Mouse (Mus musculus) midbrain, embryonic 14.5 days (tissue): ENCODE data around the gene Sprr2a1. TPM values are rescaled to one million over a fixed set of nuclear protein-coding genes. Genes with fewer than 3 reads are reported as not detected.
A peak's percentile ranks its signal among the peaks of the same experiment; 100 is the strongest.
"Not testable (repeated sequence)": the region's sequence is repeated elsewhere in the genome, so short reads cannot be mapped to it uniquely, and the experiment has no call there.

Source experiments
- ATAC-seq: fragments of 200-750 bp; cut with Nextera tagmentation; 2 replicates; pipeline ENCODE4 v1.8.0; 2017; ENCODE audit warnings: moderate number of reproducible peaks, moderate library complexity; ENCODE audit not compliant: low FRiP score, low TSS enrichment
- DNase-seq: peaks from one replicate; pipeline ENCODE4 v3.0.0-alpha.2; 2015
- H3K27ac ChIP-seq: fragments of 300-500 bp; sonication (generic); replicated peaks from 2 replicates; pipeline ENCODE4 v1.5.1; 2014; ENCODE audit warnings: mild to moderate bottlenecking, low read depth, low read length, moderate library complexity
- H3K27me3 ChIP-seq: fragments of 300-500 bp; sonication (generic); 2 replicates; pipeline ENCODE4 v1.6.1; 2014; ENCODE audit warnings: low read length, control low read depth, mixed read lengths; ENCODE audit not compliant: control insufficient read depth, insufficient read depth
- H3K36me3 ChIP-seq: fragments of 300-500 bp; sonication (generic); 2 replicates; pipeline ENCODE4 v1.6.1; 2014; ENCODE audit warnings: low read length, control low read depth; ENCODE audit not compliant: control insufficient read depth, insufficient read depth
- H3K4me1 ChIP-seq: fragments of 300-500 bp; sonication (generic); 2 replicates; pipeline ENCODE4 v1.6.1; 2014; ENCODE audit warnings: mild to moderate bottlenecking, antibody characterized with exemption, low read length, control low read depth; ENCODE audit not compliant: control insufficient read depth, insufficient read depth
- H3K4me2 ChIP-seq: fragments of 300-500 bp; sonication (generic); 2 replicates; pipeline ENCODE4 v1.6.1; 2014; ENCODE audit warnings: mild to moderate bottlenecking, low read length, moderate library complexity
- H3K4me3 ChIP-seq: fragments of 300-500 bp; sonication (generic); replicated peaks from 2 replicates; pipeline ENCODE4 v1.5.1; 2014; ENCODE audit warnings: low read depth, low read length
- H3K9ac ChIP-seq: fragments of 300-500 bp; sonication (generic); replicated peaks from 2 replicates; pipeline ENCODE4 v1.6.1; 2014; ENCODE audit warnings: mild to moderate bottlenecking, low read length, moderate library complexity
- H3K9me3 ChIP-seq: fragments of 300-500 bp; sonication (generic); 2 replicates; pipeline ENCODE4 v1.6.1; 2016; ENCODE audit warnings: low read length, control low read depth, mixed read lengths; ENCODE audit not compliant: control insufficient read depth
- WGBS: fragments of 180-500 bp; shearing (Covaris S2); extraction: QIAGEN DNeasy Blood & Tissue Kit; methylation state at CpG from one replicate; pipeline ENCODE4 v1.1.7; 2014; 5-methylcytosine and 5-hydroxymethylcytosine counted together
- polyA plus RNA-seq: library from polyadenylated mRNA; unstranded; fragments of >200 nt; fragmentation: Nextera tagmentation; extraction: Ambion mirVana; gene quantifications from 2 replicates; pipeline ENCODE4 v1.2.1, GENCODE M21; 2014

The Sprr2a1 gene
- polyA plus RNA-seq, 1 experiment from 2014 or later = not detected

GRCm38 (mm10) chr3:92258526-92258925, 42.9 kb downstream of the Sprr2a1 start:
- not testable (repeated sequence) for H3K9ac ChIP-seq, H3K36me3 ChIP-seq, H3K4me2 ChIP-seq, DNase-seq, H3K4me1 ChIP-seq, H3K27ac ChIP-seq, H3K9me3 ChIP-seq, H3K4me3 ChIP-seq, H3K27me3 ChIP-seq
- 0 out of 2 replicates have a peak, but pooled peaks have one; percentile 53 for ATAC-seq

DNA sequence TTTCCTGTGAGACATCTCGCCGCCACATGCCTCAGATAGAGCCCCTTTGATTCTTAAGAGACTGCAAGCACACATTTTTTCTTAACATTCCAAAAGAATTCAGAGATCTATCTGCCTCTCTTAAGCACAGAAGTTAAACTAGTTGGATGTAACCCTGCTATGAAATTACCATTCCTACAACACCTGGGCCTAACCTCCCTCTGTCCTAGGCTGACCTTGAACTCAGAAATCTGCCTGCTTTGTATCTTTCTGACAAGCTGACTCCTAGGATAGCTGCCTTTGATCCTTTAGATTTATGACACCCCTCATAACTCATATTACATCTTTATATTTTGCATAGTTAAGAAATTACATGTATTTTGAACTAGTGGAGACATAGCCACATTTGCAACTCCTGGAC, 47.9 kb downstream of the Sprr2a1 start:
- not testable (repeated sequence) for H3K4me1 ChIP-seq, DNase-seq, H3K9me3 ChIP-seq, H3K4me2 ChIP-seq, H3K4me3 ChIP-seq, H3K27ac ChIP-seq, H3K9ac ChIP-seq, H3K36me3 ChIP-seq, H3K27me3 ChIP-seq
- no CpG with 5 or more reads among the region's 2 CpGs for WGBS
- ATAC-seq = peak; percentile 21; the same call in 1 of the 2 replicates

Other genes starting within 250 kb of the Sprr2a1 start
- gene Pglyrp3, start 201.2 kb upstream of the Sprr2a1 start, polyA plus RNA-seq = not detected in 2 replicates
- gene Lor, start 132.7 kb upstream of the Sprr2a1 start, polyA plus RNA-seq = 3.4 and 4.8 TPM in 2 replicates
- gene Prr9, start 91.9 kb upstream of the Sprr2a1 start, polyA plus RNA-seq = not detected in 2 replicates
- gene Lelp1, start 73.1 kb upstream of the Sprr2a1 start, polyA plus RNA-seq = not detected in 2 replicates
- gene Sprr2a2, start 121 bp downstream of the Sprr2a1 start, polyA plus RNA-seq = not detected in 2 replicates
- not detected in 2 replicates for gene Sprr2a3, start 69.6 kb downstream of the Sprr2a1 start, polyA plus RNA-seq
- gene Sprr2b, start 100.8 kb downstream of the Sprr2a1 start, polyA plus RNA-seq = not detected in 2 replicates
- not detected in 2 replicates for gene Sprr2d, start 123.3 kb downstream of the Sprr2a1 start, polyA plus RNA-seq
- gene Sprr2e, start 136.3 kb downstream of the Sprr2a1 start, polyA plus RNA-seq = not detected in 2 replicates
- not detected in 2 replicates for gene Sprr2f, start 149.4 kb downstream of the Sprr2a1 start, polyA plus RNA-seq
- not detected in 2 replicates for gene Sprr2h, start 169.9 kb downstream of the Sprr2a1 start, polyA plus RNA-seq
- gene Sprr2i, start 192.2 kb downstream of the Sprr2a1 start, polyA plus RNA-seq = not detected in 2 replicates
- not detected in 2 replicates for gene Sprr2j-ps, start 202.3 kb downstream of the Sprr2a1 start, polyA plus RNA-seq
- gene Gm9774, start 213.6 kb downstream of the Sprr2a1 start, polyA plus RNA-seq = 6.2 and 6.3 TPM in 2 replicates
- gene Sprr2k, start 216.8 kb downstream of the Sprr2a1 start, polyA plus RNA-seq = not detected in 2 replicates
- not detected in 2 replicates for gene Sprr1b, start 223.0 kb downstream of the Sprr2a1 start, polyA plus RNA-seq
- gene Sprr3, start 242.9 kb downstream of the Sprr2a1 start, polyA plus RNA-seq = not detected in 2 replicates